Mouse (Mus musculus) cerebral cortex, adult 2 months (tissue): ENCODE measurements around the gene Gm20661.

Source experiments
- WGBS: fragments of 180-500 bp; shearing (Covaris S2); methylation state at CpG from one replicate; pipeline ENCODE4 v1.1.7; 2018; 5-methylcytosine and 5-hydroxymethylcytosine counted together

Gm20661 gene

GRCm38 (mm10) chr9:108001922-108002770 lies 19.3 kb downstream of the Gm20661 start, which contains the start of gene Ip6k1:
Gene Ip6k1 (plus strand): TSS chr9:108002501.
- under 1% methylated on average over 51 of the region's 51 CpGs for WGBS

GRCm38 (mm10) chr9:108002778-108003530 lies 20.1 kb downstream of the Gm20661 start:
- WGBS: 1% methylated on average over 50 of the region's 50 CpGs

GRCm38 (mm10) chr9:108003531-108003890 lies 20.7 kb downstream of the Gm20661 start:
- 9% methylated on average over 8 of the region's 8 CpGs for WGBS

GRCm38 (mm10) chr9:108008041-108008440 lies 25.2 kb downstream of the Gm20661 start:
- 61% methylated on average over 5 of the region's 5 CpGs for WGBS

- WGBS: 98% methylated on average over 2 of the region's 2 CpGs
These were observed 30.7 kb downstream of the Gm20661 start for GRCm38 (mm10) chr9:108013577-108013976.

- WGBS: 33% methylated on average over 3 of the region's 3 CpGs
These were observed 34.3 kb downstream of the Gm20661 start for GRCm38 (mm10) chr9:108017127-108017526.

- WGBS: 71% methylated on average over 1 of the region's 1 CpGs
These were observed 37.9 kb downstream of the Gm20661 start for GRCm38 (mm10) chr9:108020741-108021140.

GRCm38 (mm10) chr9:108023216-108023615 lies 40.4 kb downstream of the Gm20661 start:
- WGBS: 77% methylated on average over 3 of the region's 3 CpGs

GRCm38 (mm10) chr9:108026584-108026983 lies 43.7 kb downstream of the Gm20661 start:
- WGBS: 62% methylated on average over 3 of the region's 3 CpGs

- 96% methylated on average over 3 of the region's 3 CpGs for WGBS
These were observed 45.0 kb downstream of the Gm20661 start for GRCm38 (mm10) chr9:108027867-108028266.

- WGBS: 88% methylated on average over 5 of the region's 5 CpGs
These were observed 49.3 kb downstream of the Gm20661 start for GRCm38 (mm10) chr9:108032126-108032525.

- 96% methylated on average over 2 of the region's 2 CpGs for WGBS
These were observed 52.7 kb downstream of the Gm20661 start for GRCm38 (mm10) chr9:108035331-108036156.
